Mouse (Mus musculus) forelimb bud, embryonic 11.5 days (tissue): ENCODE results near the gene G6pd2.

Experiments
- DNase-seq: peaks from one replicate; pipeline ENCODE4 v3.0.0-alpha.2; 2012; ENCODE audit warnings: low read depth, low spot score

Gene G6pd2

GRCm38 (mm10) chr5:61808516-61808915 is at the start of gene G6pd2:
Gene G6pd2 (plus strand): TSS chr5:61808816.
- no peak for DNase-seq

GRCm38 (mm10) chr5:61764214-61764613 is 44.4 kb upstream of the G6pd2 start:
- DNase-seq, result no peak

- DNase-seq, result no peak
These were observed 24.4 kb downstream of the G6pd2 start for GRCm38 (mm10) chr5:61832935-61833551.

- DNase-seq, result no peak
These were observed 35.3 kb downstream of the G6pd2 start for GRCm38 (mm10) chr5:61843891-61844290.
